Mouse (Mus musculus) CD4-positive naive resting alpha-beta T cell, adult 76 days (primary cell): ENCODE results near the gene Gm16867. TPM values are rescaled to one million over a fixed set of nuclear protein-coding genes. Genes with fewer than 3 reads are reported as not detected.

Experiments used
- total RNA-seq: library from RNA; stranded (reverse); gene quantifications from one replicate; pipeline ENCODE4 v1.2.4, GENCODE M21; 2023

Gm16867 gene
- 10.1 TPM for total RNA-seq

DNA sequence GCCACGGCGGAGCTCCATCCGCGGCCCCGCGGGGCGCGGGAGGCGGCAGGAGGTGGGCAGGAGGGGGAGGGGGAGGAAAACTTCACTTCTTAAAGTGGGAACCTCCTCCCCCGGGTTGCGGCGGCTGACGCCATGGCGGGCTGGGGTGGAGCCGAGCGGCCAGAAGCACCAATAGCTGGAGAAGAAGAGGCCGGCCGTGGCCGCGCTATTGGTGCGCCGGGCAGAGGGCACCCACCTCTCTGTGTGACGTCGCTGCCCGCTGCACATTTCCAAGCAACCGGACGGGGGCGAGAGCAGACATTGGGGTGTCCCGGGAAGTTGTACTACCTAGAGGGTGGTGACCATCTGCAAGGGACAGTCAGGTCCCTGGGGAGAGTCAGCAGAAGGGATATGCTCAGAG lies at the start of gene Gm16867:
Gm16867 (minus strand) TSS at position 189 of the 400 bp plus-strand sequence.

DNA sequence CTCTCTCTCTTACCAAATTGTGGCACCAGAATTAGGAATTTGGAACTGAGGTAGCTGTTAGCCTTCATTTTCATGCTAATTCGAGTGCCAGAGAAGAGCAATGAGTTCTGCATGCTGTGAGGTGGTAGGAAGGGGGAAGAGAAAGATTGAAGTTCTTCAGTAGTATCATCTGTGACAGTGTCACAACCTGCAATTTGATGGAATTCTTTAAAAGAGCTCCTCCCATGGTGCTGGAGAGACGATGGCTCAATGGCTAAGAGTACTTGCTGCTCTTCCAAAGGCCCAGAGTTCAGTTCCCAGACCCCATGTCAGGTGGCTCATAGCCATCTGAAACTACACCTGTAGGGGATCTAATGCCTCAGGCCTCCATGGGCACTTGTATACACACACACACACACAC lies 9.3 kb upstream of the Gm16867 start, which contains the start of gene Gm27179:
Gm27179 (minus strand) TSS at position 101 of the 400 bp plus-strand sequence.

Other genes starting within 250 kb of the Gm16867 start
- gene Synb, start 209.1 kb downstream of the Gm16867 start, total RNA-seq: not detected
- not detected for gene Gm27179, start 9.2 kb upstream of the Gm16867 start, total RNA-seq
- gene Entpd4b, start 52.1 kb upstream of the Gm16867 start, total RNA-seq: 21.6 TPM